Mouse (Mus musculus) Patski (cell line): Measurements from ENCODE around the gene Rtn2. TPM values are rescaled to one million over a fixed set of nuclear protein-coding genes. Genes with fewer than 3 reads are reported as not detected.

Experiments
- ATAC-seq: fragments of 100-300 bp; one replicate; pipeline ENCODE4 v1.8.0; 2021
- CTCF ChIA-PET: fragments of 350-600 bp; sonication (Branson Sonifier 250); formaldehyde crosslinking; loops from one replicate; lab custom pipeline; 2022; ENCODE audit warnings: inconsistent platforms; lab: Charles Lee
- POLR2A ChIA-PET: fragments of 350-600 bp; sonication (Branson Sonifier 250); formaldehyde crosslinking; loops from one replicate; lab custom pipeline; 2022; ENCODE audit warnings: antibody characterized with exemption, inconsistent platforms; lab: Charles Lee
- DNase-seq: peaks from one replicate; pipeline ENCODE4 v3.0.0-alpha.2; 2011; ENCODE audit warnings: low read depth, low spot score
- H3K27me3 ChIP-seq: fragments of 371-371 bp; one replicate; pipeline ENCODE4 v1.5.1; 2021
- CTCF ChIP-seq: fragments of 100-300 bp; IDR thresholded peaks from one replicate; pipeline ENCODE4 v1.5.1; 2021
- in situ Hi-C: fragments of 300-500 bp; cut with MboI; formaldehyde crosslinking; loops from 3 replicates; pipeline ENCODE4 v1.11.1; 2018; ENCODE audit warnings: low pct_unique_long_range_greater_than_20kb, mixed read lengths
- polyA plus RNA-seq: library from polyadenylated mRNA; unstranded; gene quantifications from one replicate; pipeline ENCODE4 v1.2.3, GENCODE M21; 2021

The Rtn2 gene
- polyA plus RNA-seq, 1 experiment from 2014 or later, result 4.0 TPM

GRCm38 (mm10) chr7:19305413-19305735 lies 22.9 kb downstream of the Rtn2 start:
- in situ Hi-C loops, result no loop called here
- ChIA-PET POLR2A (no interaction called here), CTCF (interaction anchor here (4.0 kb wide), 1 partner anchor 37 kb away, joined by 24 read pairs; no protein-coding TSS in a partner anchor)
- DNase-seq (no peak), ATAC-seq (no peak)
- H3K27me3 ChIP-seq, result no peaks in the 10 kb centered on the region
- TF ChIP-seq CTCF, result no peak

GRCm38 (mm10) chr7:19305796-19306765 lies 23.7 kb downstream of the Rtn2 start:
- DNase-seq (no peak), ATAC-seq (no peak)
- no peak for TF ChIP-seq CTCF
- CTCF ChIA-PET, result interaction anchor here (1.6 to 4.0 kb wide), 2 partner anchors 37 kb away, joined by 8 to 24 read pairs; no protein-coding TSS in a partner anchor
- H3K27me3 ChIP-seq, result no peaks in the 10 kb centered on the region
- POLR2A ChIA-PET, result no interaction called here
- in situ Hi-C loops, result no loop called here

- H3K27me3 ChIP-seq, result no peaks in the 10 kb centered on the region
- in situ Hi-C loops, result no loop called here
- DNase-seq, result no peak
- ChIA-PET CTCF (interaction anchor here (1.6 kb wide), 1 partner anchor 36 kb away, joined by 8 read pairs; no protein-coding TSS in a partner anchor), POLR2A (no interaction called here)
- no peak for TF ChIP-seq CTCF
- ATAC-seq, result no peak
Observed at GRCm38 (mm10) chr7:19306819-19307738, 24.7 kb downstream of the Rtn2 start.

- CTCF ChIA-PET, result interaction anchor here (1.3 to 1.6 kb wide), 2 partner anchors 30 to 35 kb away, joined by 3 to 5 read pairs; no protein-coding TSS in a partner anchor
- H3K27me3 ChIP-seq, result no peaks in the 10 kb centered on the region
- in situ Hi-C loops, result no loop called here
- POLR2A ChIA-PET, result interaction anchor here (0.7 to 1.4 kb wide), 5 partner anchors 12 to 79 kb away, joined by 3 to 5 read pairs (median 4); no protein-coding TSS in a partner anchor
- DNase-seq (no peak), ATAC-seq (peak; percentile 36)
- no peak for TF ChIP-seq CTCF
Observed at GRCm38 (mm10) chr7:19307739-19308453, 25.5 kb downstream of the Rtn2 start.

GRCm38 (mm10) chr7:19308454-19309277 lies 26.2 kb downstream of the Rtn2 start:
- H3K27me3 ChIP-seq, result no peaks in the 10 kb centered on the region
- CTCF ChIA-PET, result interaction anchor here (0.8 to 1.6 kb wide), 3 partner anchors 8 to 35 kb away, joined by 3 to 5 read pairs (median 4); no protein-coding TSS in a partner anchor
- no peak for TF ChIP-seq CTCF
- POLR2A ChIA-PET, result interaction anchor here (0.7 to 1.4 kb wide), 6 partner anchors 12 to 79 kb away, joined by 3 to 5 read pairs (median 4); no protein-coding TSS in a partner anchor
- in situ Hi-C loops, result no loop called here
- ATAC-seq, result peak; percentile 29
- no peak for DNase-seq

GRCm38 (mm10) chr7:19309278-19309883 lies 27.0 kb downstream of the Rtn2 start:
- H3K27me3 ChIP-seq, result no peaks in the 10 kb centered on the region
- POLR2A ChIA-PET, result interaction anchor here (0.8 to 1.4 kb wide), 5 partner anchors 13 to 40 kb away, joined by 3 to 5 read pairs (median 3); partner anchors contain the start of gene Ercc1
- CTCF ChIA-PET, result interaction anchor here (0.8 to 1.9 kb wide), 4 partner anchors 8 to 34 kb away, joined by 3 to 5 read pairs (median 4); no protein-coding TSS in a partner anchor
- ATAC-seq (no peak), DNase-seq (no peak)
- no peak for TF ChIP-seq CTCF
- in situ Hi-C loops, result no loop called here

GRCm38 (mm10) chr7:19309884-19310641 lies 27.6 kb downstream of the Rtn2 start, which contains the start of gene Fosb:
Gene Fosb (minus strand): TSS chr7:19310051.
- ChIA-PET POLR2A (interaction anchor here (0.8 to 1.2 kb wide), 2 partner anchors 35 to 41 kb away, joined by 3 read pairs; partner anchors contain the start of gene Ercc1), CTCF (interaction anchor here (0.8 to 1.9 kb wide), 5 partner anchors 9 to 71 kb away, joined by 3 to 4 read pairs (median 3); partner anchors contain the start of gene Ercc1)
- ATAC-seq, result peak; percentile 13

GRCm38 (mm10) chr7:19311991-19312390 lies 29.6 kb downstream of the Rtn2 start:
- in situ Hi-C loops, result no loop called here
- CTCF ChIA-PET, result no interaction called here
- H3K27me3 ChIP-seq, result no peaks in the 10 kb centered on the region
- DNase-seq, result no peak
- TF ChIP-seq CTCF, result no peak
- POLR2A ChIA-PET, result no interaction called here
- no peak for ATAC-seq

More at GRCm38 (mm10) chr7:19309884-19310641, 27.6 kb downstream of the Rtn2 start, which contains the start of gene Fosb:
- in situ Hi-C loops, result no loop called here
- no peak for TF ChIP-seq CTCF
- H3K27me3 ChIP-seq, result no peaks in the 10 kb centered on the region
- peak; percentile 73 for DNase-seq
